Mouse (Mus musculus) cerebral cortex, adult 2 months (tissue): Measurements from ENCODE around the gene Zmynd10.

Experiments
- WGBS: fragments of 180-500 bp; shearing (Covaris S2); methylation state at CpG from one replicate; pipeline ENCODE4 v1.1.7; 2018; 5-methylcytosine and 5-hydroxymethylcytosine counted together

Zmynd10 gene

GRCm38 (mm10) chr9:107547026-107547425, at the start of gene Zmynd10:
TSS of gene Zmynd10 (plus strand) at chr9:107547298.
- WGBS = 2% methylated on average over 20 of the region's 20 CpGs

- WGBS = 90% methylated on average over 3 of the region's 3 CpGs
Observed at GRCm38 (mm10) chr9:107500708-107501286, 46.3 kb upstream of the Zmynd10 start.

GRCm38 (mm10) chr9:107502131-107502846, 44.8 kb upstream of the Zmynd10 start:
- WGBS = 73% methylated on average over 12 of the region's 12 CpGs

DNA sequence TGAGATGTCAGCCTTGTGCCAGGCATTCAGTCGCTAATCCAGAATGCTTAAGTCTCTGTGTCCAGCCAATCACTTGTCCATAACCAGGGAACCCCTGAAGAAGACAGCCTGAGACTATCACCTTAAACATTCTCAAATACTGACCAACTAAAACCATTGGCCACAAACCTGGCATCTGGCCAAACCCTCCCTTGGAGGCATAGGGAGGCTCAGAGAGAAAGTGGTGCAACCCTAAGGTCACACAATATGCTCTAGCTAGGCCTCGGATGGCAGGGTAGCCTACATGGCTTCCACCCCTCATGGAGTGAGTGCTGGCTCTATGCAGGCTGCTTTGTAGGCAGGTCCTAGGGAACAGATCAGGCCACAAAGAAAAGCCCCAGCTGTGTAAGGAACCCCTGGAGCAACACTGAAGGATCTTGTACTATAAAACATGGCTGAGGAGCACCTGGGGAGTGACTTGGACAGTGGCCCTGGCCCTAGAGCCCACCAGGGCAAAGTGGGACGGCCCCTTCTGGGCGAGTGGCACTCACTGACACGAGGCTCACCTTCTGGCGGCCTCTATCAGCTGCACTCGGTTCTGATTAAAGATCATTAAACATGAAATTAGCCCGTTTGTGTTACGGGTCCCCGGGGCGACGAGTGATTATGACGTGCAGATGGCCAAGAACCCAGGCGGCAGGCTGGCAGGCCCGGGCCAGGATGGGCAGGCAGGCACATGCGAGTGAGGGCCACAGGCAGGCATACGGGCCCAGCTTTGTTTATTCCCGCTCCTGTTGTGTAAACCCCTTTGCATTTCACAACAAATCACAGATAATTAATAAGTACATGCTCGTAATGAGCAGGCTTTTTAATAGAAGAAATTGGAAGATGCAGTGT, 42.2 kb upstream of the Zmynd10 start:
- WGBS = 84% methylated on average over 19 of the region's 19 CpGs

GRCm38 (mm10) chr9:107508266-107508665, 38.8 kb upstream of the Zmynd10 start:
- 28% methylated on average over 10 of the region's 10 CpGs for WGBS

- 82% methylated on average over 14 of the region's 14 CpGs for WGBS
Observed at GRCm38 (mm10) chr9:107510384-107511100, 36.6 kb upstream of the Zmynd10 start.

- 81% methylated on average over 8 of the region's 8 CpGs for WGBS
Observed at GRCm38 (mm10) chr9:107511436-107511835, 35.7 kb upstream of the Zmynd10 start.

GRCm38 (mm10) chr9:107512326-107512725, 34.8 kb upstream of the Zmynd10 start:
- 53% methylated on average over 16 of the region's 16 CpGs for WGBS

DNA sequence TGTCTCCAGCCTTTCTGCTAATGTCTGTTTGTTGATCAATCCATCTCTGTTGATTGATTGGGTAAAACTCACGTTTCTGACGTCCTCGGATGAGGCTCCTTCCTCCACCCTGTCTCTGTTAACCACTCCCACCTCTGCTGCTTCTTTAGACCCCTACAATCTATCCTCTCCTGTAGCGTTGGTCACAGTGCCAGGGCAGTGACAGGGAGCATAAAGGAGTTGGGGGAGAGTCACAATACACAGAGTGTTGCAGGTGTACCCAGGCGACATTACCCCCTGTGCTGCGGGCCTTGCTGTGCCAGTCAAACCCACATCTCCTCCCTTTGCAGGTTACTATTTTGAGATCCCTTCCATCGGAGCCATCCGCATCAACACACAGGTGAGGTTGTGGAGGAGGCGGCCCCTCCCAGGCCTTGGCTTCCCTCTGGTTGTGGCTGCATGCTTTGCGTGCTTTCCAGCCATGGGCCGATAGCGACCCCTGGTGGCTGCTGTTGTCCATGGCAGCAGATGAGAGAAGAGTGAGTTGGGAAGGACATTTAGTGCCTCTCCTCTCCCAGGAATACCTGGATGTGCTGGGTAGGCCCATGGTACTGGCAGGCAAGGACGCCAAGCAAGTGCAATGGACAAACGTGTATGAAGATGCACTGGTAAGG, 32.7 kb upstream of the Zmynd10 start:
- 26% methylated on average over 14 of the region's 14 CpGs for WGBS

GRCm38 (mm10) chr9:107520331-107520730, 26.8 kb upstream of the Zmynd10 start:
- 73% methylated on average over 6 of the region's 6 CpGs for WGBS

- 55% methylated on average over 5 of the region's 5 CpGs for WGBS
Observed at GRCm38 (mm10) chr9:107521190-107521589, 25.9 kb upstream of the Zmynd10 start.

GRCm38 (mm10) chr9:107521711-107522399, 25.2 kb upstream of the Zmynd10 start:
- 33% methylated on average over 25 of the region's 25 CpGs for WGBS

- 34% methylated on average over 2 of the region's 2 CpGs for WGBS
Observed at GRCm38 (mm10) chr9:107522400-107522711, 24.7 kb upstream of the Zmynd10 start.

GRCm38 (mm10) chr9:107526198-107527026, 20.7 kb upstream of the Zmynd10 start:
- WGBS = 9% methylated on average over 44 of the region's 44 CpGs

DNA sequence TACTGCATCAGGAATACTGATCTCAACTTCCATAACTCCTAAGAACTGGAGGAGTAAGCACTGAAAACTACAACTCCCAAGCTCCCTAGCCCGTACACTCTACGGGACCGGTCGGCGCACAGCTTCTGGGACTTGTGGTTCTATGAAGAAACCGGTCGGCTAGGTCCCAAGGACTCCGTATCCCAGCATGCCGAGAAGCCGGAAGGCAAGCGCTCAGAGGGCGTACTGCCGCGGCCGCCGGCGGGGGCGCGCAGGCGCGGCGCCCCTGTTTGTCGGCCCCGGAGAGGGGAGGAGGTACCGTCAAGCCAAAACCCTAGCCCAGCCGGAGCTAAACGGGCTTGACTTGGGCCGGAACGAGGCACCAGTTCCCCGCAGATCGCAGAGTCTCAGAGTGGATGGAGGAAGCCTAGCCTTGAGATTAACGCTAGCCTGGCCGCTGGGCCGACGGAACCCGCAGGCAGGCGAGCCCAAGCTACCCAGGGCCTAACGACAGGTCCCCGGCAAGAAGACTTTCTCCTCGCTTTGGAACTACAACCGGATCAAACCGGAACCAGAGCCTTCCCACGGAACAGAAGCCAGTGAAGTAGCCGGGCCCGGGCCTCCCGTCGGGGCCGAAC, 13.2 kb upstream of the Zmynd10 start, which contains the start of gene Tmem115:
Gene Tmem115 (plus strand): TSS at position 155 of the 617 bp plus-strand sequence.
- under 1% methylated on average over 48 of the region's 48 CpGs for WGBS

DNA sequence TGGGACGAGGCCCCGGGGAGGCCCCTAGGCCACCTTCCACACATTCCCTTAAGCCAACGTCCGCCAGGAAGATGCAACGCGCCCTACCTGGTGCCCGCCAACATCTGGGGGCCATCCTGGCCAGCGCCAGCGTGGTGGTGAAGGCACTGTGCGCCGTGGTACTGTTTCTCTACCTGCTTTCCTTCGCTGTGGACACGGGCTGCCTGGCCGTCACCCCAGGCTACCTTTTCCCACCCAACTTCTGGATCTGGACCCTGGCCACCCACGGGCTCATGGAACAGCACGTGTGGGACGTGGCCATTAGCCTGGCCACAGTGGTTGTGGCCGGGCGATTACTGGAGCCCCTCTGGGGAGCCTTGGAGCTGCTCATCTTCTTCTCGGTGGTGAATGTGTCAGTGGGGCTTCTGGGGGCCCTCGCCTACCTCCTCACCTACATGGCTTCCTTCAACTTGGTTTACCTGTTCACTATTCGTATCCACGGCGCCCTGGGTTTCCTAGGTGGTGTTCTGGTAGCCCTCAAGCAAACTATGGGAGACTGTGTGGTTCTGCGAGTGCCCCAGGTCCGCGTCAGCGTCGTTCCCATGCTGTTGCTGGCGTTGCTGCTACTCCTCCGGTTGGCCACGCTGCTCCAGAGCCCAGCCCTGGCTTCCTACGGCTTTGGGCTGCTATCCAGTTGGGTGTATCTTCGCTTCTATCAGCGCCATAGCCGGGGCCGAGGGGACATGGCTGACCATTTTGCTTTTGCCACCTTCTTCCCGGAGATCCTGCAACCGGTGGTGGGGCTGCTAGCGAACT, 12.5 kb upstream of the Zmynd10 start:
- WGBS = under 1% methylated on average over 40 of the region's 40 CpGs

DNA sequence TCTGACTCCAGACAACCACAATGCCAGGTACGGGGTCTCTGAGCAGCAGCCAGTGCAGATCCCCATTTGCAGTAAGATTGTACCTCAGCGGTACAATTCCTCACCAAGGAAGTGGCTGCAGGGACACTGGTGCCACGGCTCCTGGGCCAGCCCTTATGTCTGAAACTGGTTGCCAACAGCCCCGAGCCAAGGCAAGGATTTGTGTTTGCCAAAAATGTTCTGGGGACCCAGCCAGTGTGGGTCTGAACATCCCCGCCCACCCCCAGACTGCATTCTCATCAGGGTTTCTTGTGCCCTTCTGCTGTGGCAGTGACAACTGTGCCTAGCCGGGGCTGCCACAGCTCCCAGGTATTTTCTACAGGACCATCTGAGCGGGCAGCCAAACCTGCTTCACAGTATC, 8.9 kb upstream of the Zmynd10 start:
- WGBS = 47% methylated on average over 7 of the region's 7 CpGs

GRCm38 (mm10) chr9:107538711-107539110, 8.4 kb upstream of the Zmynd10 start:
- 87% methylated on average over 3 of the region's 3 CpGs for WGBS

DNA sequence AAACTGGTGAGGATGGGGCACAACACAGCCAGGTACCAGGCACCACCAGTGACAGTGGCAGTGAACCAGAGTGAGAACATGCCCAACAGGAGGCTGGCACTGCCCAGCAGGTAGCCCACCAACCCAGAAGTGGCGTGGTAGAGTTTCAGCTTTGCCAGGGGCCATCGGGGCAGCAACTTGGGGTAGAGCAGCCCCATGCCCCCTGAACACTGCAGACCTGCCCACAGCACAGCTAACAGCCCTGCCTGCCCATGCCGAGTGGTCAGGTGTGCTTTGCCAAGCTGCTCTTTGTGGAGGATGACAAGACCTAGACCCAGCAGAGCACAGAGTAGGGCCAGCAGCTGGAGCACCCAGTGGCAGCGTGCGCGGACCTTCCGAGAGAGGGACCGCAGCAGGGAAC, 7.2 kb upstream of the Zmynd10 start:
- 95% methylated on average over 8 of the region's 8 CpGs for WGBS
